In the genomic region with DNA sequence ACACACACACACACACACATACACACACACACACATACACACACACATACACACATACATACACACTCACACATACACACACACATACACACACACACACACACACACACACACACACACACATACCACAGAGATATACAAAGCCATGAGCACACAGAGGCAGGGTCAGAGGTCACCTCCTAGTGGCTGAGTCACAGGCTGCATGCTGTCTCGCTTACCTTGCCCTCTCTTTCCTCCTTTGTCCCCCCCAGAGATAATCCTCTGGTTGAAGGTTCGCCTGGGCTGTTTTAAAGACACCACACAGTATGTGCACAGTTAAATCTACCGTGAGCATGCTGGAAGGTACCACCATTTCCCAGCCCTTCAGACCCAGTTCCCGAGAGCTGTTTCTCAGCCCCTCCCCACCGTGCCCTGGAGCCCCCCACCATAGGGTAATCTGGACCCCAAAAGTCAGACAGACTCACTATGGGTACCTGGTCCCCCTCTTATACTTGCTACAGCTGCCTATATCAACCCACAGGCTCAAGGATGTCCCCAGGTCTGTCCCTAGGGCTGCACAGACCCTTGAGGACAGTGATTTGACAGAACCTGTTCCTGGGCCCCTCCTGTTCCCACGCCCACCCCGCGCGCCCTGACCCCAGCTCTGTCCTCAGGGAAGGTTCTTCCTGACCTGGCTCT, we compare ENCODE assay signal across 7 mouse cellular contexts. TPM values are rescaled to one million over a fixed set of nuclear protein-coding genes. Genes with fewer than 3 reads are reported as not detected.
A peak's percentile ranks its signal among the peaks of the same experiment; 100 is the strongest.
DNase-seq lines count a peak whose midpoint lies in the region; ATAC-seq and TF ChIP-seq lines count a peak whose summit lies in the region.

No protein-coding gene starts in this region.

- 54% methylated on average over 9 of the region's 9 CpGs for WGBS in hindbrain, embryonic 10.5 days

- no peaks in the 10 kb centered on the region for H3K36me3 ChIP-seq in ES-Bruce4 (ENCODE audit: control insufficient read depth, insufficient read depth, low read length, poor library complexity, severe bottlenecking)
- H3K36me3 ChIP-seq in hindbrain, embryonic 10.5 days = no peaks in the 10 kb centered on the region

- TF ChIP-seq CTCF in ES-Bruce4 (IDR thresholded peaks at IDR 0.05; ENCODE audit: low read depth, low read length) = peak; percentile 65

- H3K27ac ChIP-seq in ES-Bruce4 (ENCODE audit: insufficient read depth, low read length) = no peak overlapping the region
- peak overlapping the region; percentile 66 for H3K27ac ChIP-seq in hindbrain, embryonic 10.5 days

- TF ChIP-seq EP300 in ES-Bruce4 (IDR thresholded peaks at IDR 0.05; ENCODE audit: insufficient read depth, low read depth, low read length) = no peak

- no peak for TF ChIP-seq POLR2A in ES-Bruce4 (IDR thresholded peaks at IDR 0.05; ENCODE audit: insufficient read depth, low read length)

- ATAC-seq in megakaryocyte-erythroid progenitor cell, adult 5-6 weeks (replicated peaks; ENCODE audit: low FRiP score, low TSS enrichment, poor library complexity, severe bottlenecking) = peak; percentile 36; the same call in 1 of the 2 replicates

- H3K4me3 ChIP-seq in ES-Bruce4 (ENCODE audit: low read depth, low read length) = no peak overlapping the region
- H3K4me3 ChIP-seq in hindbrain, embryonic 10.5 days = no peak overlapping the region

- H3K9me3 ChIP-seq in ES-Bruce4 (replicated peaks; ENCODE audit: control insufficient read depth, insufficient read depth, low read length, poor library complexity, severe bottlenecking) = no peaks in the 10 kb centered on the region
- no peaks in the 10 kb centered on the region for H3K9me3 ChIP-seq in hindbrain, embryonic 10.5 days

- peak overlapping the region; percentile 40; the same call in 1 of the 2 replicates for H3K9ac ChIP-seq in ES-Bruce4 (ENCODE audit: low read depth, poor library complexity, severe bottlenecking)

- no peaks in the 10 kb centered on the region for H3K27me3 ChIP-seq in ES-Bruce4 (ENCODE audit: control insufficient read depth, insufficient read depth, low read length, poor library complexity, severe bottlenecking)
- no peaks in the 10 kb centered on the region for H3K27me3 ChIP-seq in hindbrain, embryonic 10.5 days (ENCODE audit: insufficient read depth, poor library complexity, severe bottlenecking)

- DNase-seq in 416B (ENCODE audit: low read depth) = peak; percentile 73
- DNase-seq in hindbrain, embryonic 10.5 days (ENCODE audit: low spot score) = no peak
- DNase-seq in layer of hippocampus, postnatal 25 days (ENCODE audit: extremely low spot score in 1 of 2, low spot score in 1 of 2) = no peak
- no peak for DNase-seq in spleen, adult 18-20 months
- DNase-seq in thymus, postnatal 14 days = no peak

- H3K4me1 ChIP-seq in ES-Bruce4 (ENCODE audit: control insufficient read depth, insufficient read depth, low read length) = no peaks in the 10 kb centered on the region
- peaks cover 18% of the 10 kb centered on the region for H3K4me1 ChIP-seq in hindbrain, embryonic 10.5 days (replicated peaks)

RNA-seq across cellular contexts. Expression of gene Mgme1, which starts 55.8 kb away (rescaled TPM):
- polyA plus RNA-seq in ES-Bruce4 (2011; ENCODE audit: insufficient read depth, insufficient read length, low read depth, missing spikeins) = 34.3 and 35.8 TPM in 2 replicates
- polyA plus RNA-seq in hindbrain, embryonic 10.5 days (2016; fragmentation: Nextera tagmentation; extraction: Ambion mirVana) = 18.5 and 25.0 TPM in 2 replicates
- 9.5 and 16.1 TPM in 2 replicates for total RNA-seq in megakaryocyte-erythroid progenitor cell, adult 5-6 weeks (2014; fragmentation: Nextera tagmentation)
- 24.7 and 31.8 TPM in 2 replicates for total RNA-seq in megakaryocyte-erythroid progenitor cell, adult 5-6 weeks (2017)
- 1 to 10 TPM; 4.7 to 5.4 TPM for total RNA-seq in layer of hippocampus, postnatal 25 days (2021)

RNA-seq across cellular contexts. Expression of gene Snx5, which starts 56.1 kb away (rescaled TPM):
- polyA plus RNA-seq in ES-Bruce4 (2011; ENCODE audit: insufficient read depth, insufficient read length, low read depth, missing spikeins) = 499 and 538 TPM in 2 replicates
- 91.8 and 110 TPM in 2 replicates for polyA plus RNA-seq in hindbrain, embryonic 10.5 days (2016; fragmentation: Nextera tagmentation; extraction: Ambion mirVana)
- 326 and 333 TPM in 2 replicates for total RNA-seq in megakaryocyte-erythroid progenitor cell, adult 5-6 weeks (2014; fragmentation: Nextera tagmentation)
- total RNA-seq in megakaryocyte-erythroid progenitor cell, adult 5-6 weeks (2017) = 444 and 510 TPM in 2 replicates
- 10 to 100 TPM; 71.2 to 71.4 TPM for total RNA-seq in layer of hippocampus, postnatal 25 days (2021)

Comparison
In these comparisons a context has a peak if more than half of its experiments do, and no peak if none do; other contexts are left out.
1. RNA of gene Snx5, which starts 56.1 kb away (total RNA-seq): 326 to 510 TPM in megakaryocyte-erythroid progenitor cell, adult 5-6 weeks; 71.2 to 71.4 TPM in layer of hippocampus, postnatal 25 days; every median in the first group is over 4 times any median in the second.